Mouse (Mus musculus) hematopoietic stem cell, adult 5-6 weeks (primary cell): ENCODE results near the gene Dnm2. TPM values are rescaled to one million over a fixed set of nuclear protein-coding genes. Genes with fewer than 3 reads are reported as not detected.
A peak's percentile ranks its signal among the peaks of the same experiment; 100 is the strongest.

Source experiments
- ATAC-seq, 2 experiments: fragments of 125-278 bp in 1 of 2; replicated peaks in 1 of 2; 2 replicates each; pipeline ENCODE4 v1.8.0; 2016 to 2017; ENCODE audit warnings: inconsistent platforms in 2 of 2, mild to moderate bottlenecking in 2 of 2, moderate number of reproducible peaks in 2 of 2, low read depth in 1 of 2, moderate TSS enrichment in 1 of 2; ENCODE audit not compliant: low FRiP score in 2 of 2, poor library complexity in 2 of 2, severe bottlenecking in 2 of 2, insufficient read depth in 1 of 2, low TSS enrichment in 1 of 2
- total RNA-seq: library from RNA; stranded (forward); fragments of 172-1452, 232-1000 nt; gene quantifications from 2 replicates; pipeline ENCODE4 v1.2.3, GENCODE M21; 2017

The Dnm2 gene
- 80.9 and 87.0 TPM in 2 replicates for total RNA-seq

- peak; percentile 96 to 97 for ATAC-seq
These were observed at the start of gene Dnm2 for GRCm38 (mm10) chr9:21424631-21425555. Dnm2 (plus strand) TSS chr9:21424908.

- no peak for ATAC-seq
These were observed 45.5 kb upstream of the Dnm2 start for GRCm38 (mm10) chr9:21379195-21379594.

GRCm38 (mm10) chr9:21380868-21381267 is 43.8 kb upstream of the Dnm2 start:
- ATAC-seq = no peak

- ATAC-seq = no peak
These were observed 40.7 kb upstream of the Dnm2 start for GRCm38 (mm10) chr9:21383966-21384365.

- ATAC-seq = no peak
These were observed 32.0 kb upstream of the Dnm2 start for GRCm38 (mm10) chr9:21392646-21393175.

GRCm38 (mm10) chr9:21395692-21396091 is 29.0 kb upstream of the Dnm2 start:
- no peak for ATAC-seq

GRCm38 (mm10) chr9:21397170-21397569 is 27.5 kb upstream of the Dnm2 start:
- ATAC-seq = no peak

GRCm38 (mm10) chr9:21401042-21401441 is 23.7 kb upstream of the Dnm2 start:
- no peak for ATAC-seq

- ATAC-seq = no peak
These were observed 21.9 kb upstream of the Dnm2 start for GRCm38 (mm10) chr9:21402764-21403253.

GRCm38 (mm10) chr9:21403745-21404144 is 21.0 kb upstream of the Dnm2 start:
- ATAC-seq = no peak

- no peak for ATAC-seq
These were observed 19.2 kb upstream of the Dnm2 start for GRCm38 (mm10) chr9:21405525-21405924.

- no peak for ATAC-seq
These were observed 16.8 kb upstream of the Dnm2 start for GRCm38 (mm10) chr9:21407951-21408350.

GRCm38 (mm10) chr9:21408624-21409023 is 16.1 kb upstream of the Dnm2 start:
- no peak for ATAC-seq

- peak; percentile 57 to 80 for ATAC-seq
These were observed 15.0 kb upstream of the Dnm2 start for GRCm38 (mm10) chr9:21409592-21410317.

GRCm38 (mm10) chr9:21411669-21412550 is 12.8 kb upstream of the Dnm2 start, which contains the start of gene Qtrt1:
Qtrt1 (plus strand) TSS chr9:21411837.
- ATAC-seq = peak; percentile 92 to 95

GRCm38 (mm10) chr9:21417866-21418265 is 6.8 kb upstream of the Dnm2 start:
- ATAC-seq = no peak

GRCm38 (mm10) chr9:21419646-21420045 is 5.1 kb upstream of the Dnm2 start:
- ATAC-seq = no peak
